Mouse (Mus musculus): Measurements from ENCODE around the gene Plekhh2. TPM values are rescaled to one million over a fixed set of nuclear protein-coding genes. Genes with fewer than 3 reads are reported as not detected.

Plekhh2 gene
- total and polyA plus RNA-seq, 3 experiments: 0.04 TPM; not detected in 2

- DNase-seq (ENCODE audit: low read depth, low spot score): no peak
- H3K27ac ChIP-seq (ENCODE audit: control insufficient read depth, low read depth, low read length): no peak overlapping the region
- no peaks in the 10 kb centered on the region for H3K4me1 ChIP-seq (ENCODE audit: control insufficient read depth in 1 of 2, insufficient read depth in 2 of 2, low read length in 2 of 2)
- 0 out of 4 replicates have a peak, but pooled peaks cover 0 to 2% of the 10 kb centered on the region in 2 experiments for H3K27me3 ChIP-seq (ENCODE audit: control insufficient read depth in 1 of 2, insufficient read depth in 2 of 2, low read length in 2 of 2)
- H3K79me2 ChIP-seq (ENCODE audit: control insufficient read depth, insufficient read depth, low read length, poor library complexity): no peaks in the 10 kb centered on the region
- no peaks in the 10 kb centered on the region for H3K9me3 ChIP-seq (replicated peaks; ENCODE audit: insufficient read depth, low read length)
- no peaks in the 10 kb centered on the region for H3K36me3 ChIP-seq (ENCODE audit: control insufficient read depth in 1 of 2, insufficient read depth in 2 of 2, low read length in 2 of 2)
- H3K9ac ChIP-seq (ENCODE audit: control insufficient read depth, low read depth, low read length, poor library complexity, severe bottlenecking): no peak overlapping the region
- H3K4me3 ChIP-seq (ENCODE audit: control insufficient read depth in 1 of 2, insufficient read depth in 1 of 2, low read depth in 2 of 2, low read length in 2 of 2): no peak overlapping the region
- TF ChIP-seq TAL1 (IDR thresholded peaks at IDR 0.05; ENCODE audit: low read length): no peak
- TF ChIP-seq ZC3H11A (IDR thresholded peaks at IDR 0.05; ENCODE audit: low read depth, low read length): no peak
- TF ChIP-seq CTCF (IDR thresholded peaks at IDR 0.05 in 2 of 3, conservative IDR thresholded peaks at IDR 0.05 in 1 of 3; ENCODE audit: control insufficient read depth in 1 of 3, insufficient read depth in 1 of 3, low read depth in 2 of 3, low read length in 3 of 3, poor library complexity in 1 of 3, severe bottlenecking in 1 of 3): no peak
- no peak for TF ChIP-seq MAX (IDR thresholded peaks at IDR 0.05; ENCODE audit: low read length)
- TF ChIP-seq ETS1 (IDR thresholded peaks at IDR 0.05; ENCODE audit: low read depth, low read length): no peak
- no peak for TF ChIP-seq MYC (IDR thresholded peaks at IDR 0.05; ENCODE audit: low read depth, low read length)
- no peak for TF ChIP-seq EP300 (IDR thresholded peaks at IDR 0.05; ENCODE audit: low read depth in 1 of 2, low read length in 2 of 2)
- TF ChIP-seq GATA1 (IDR thresholded peaks at IDR 0.05; ENCODE audit: low read depth, low read length): no peak
- TF ChIP-seq MYB (IDR thresholded peaks at IDR 0.05; ENCODE audit: low read depth, low read length): no peak
- no peak for TF ChIP-seq GABPA (IDR thresholded peaks at IDR 0.05; ENCODE audit: low read depth, low read length)
- TF ChIP-seq JUND (IDR thresholded peaks at IDR 0.05; ENCODE audit: low read depth, low read length): no peak
- no peak for TF ChIP-seq MEF2A (IDR thresholded peaks at IDR 0.05; ENCODE audit: extremely low read depth, insufficient replicate concordance, low read depth, low read length, poor library complexity, severe bottlenecking)
- no peak for TF ChIP-seq E2F4 (IDR thresholded peaks at IDR 0.05; ENCODE audit: borderline replicate concordance, low read depth, low read length)
- no peak for TF ChIP-seq KAT2A (conservative IDR thresholded peaks at IDR 0.05; ENCODE audit: low read depth, low read length)
These were observed 62.2 kb downstream of the Plekhh2 start for GRCm38 (mm10) chr17:84573940-84574339.

DNA sequence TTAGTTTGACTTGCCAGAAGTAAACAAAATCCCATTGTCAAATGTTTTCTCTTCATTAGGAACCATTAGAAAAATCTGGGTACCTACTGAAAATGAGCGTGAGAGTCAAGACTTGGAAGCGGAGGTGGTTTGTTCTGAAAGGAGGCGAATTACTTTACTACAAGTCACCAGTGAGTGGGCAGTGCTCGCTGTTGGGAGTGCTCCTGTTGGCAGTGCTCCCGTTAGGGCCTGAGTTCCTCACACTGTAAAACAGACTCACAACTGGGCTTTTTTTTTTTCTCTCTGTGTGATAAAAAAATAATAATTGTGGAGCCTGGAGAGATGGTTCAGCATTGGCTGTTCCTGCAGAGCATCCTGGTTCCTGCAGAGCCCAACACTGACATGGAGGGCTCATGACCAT, 63.4 kb downstream of the Plekhh2 start:
- Histone ChIP-seq H3K36me3 (ENCODE audit: control insufficient read depth in 1 of 2, insufficient read depth in 2 of 2, low read length in 2 of 2) (no peaks in the 10 kb centered on the region), H3K27ac (ENCODE audit: control insufficient read depth, low read depth, low read length) (no peak overlapping the region), H3K9me3 (replicated peaks; ENCODE audit: insufficient read depth, low read length) (no peaks in the 10 kb centered on the region), H3K27me3 (ENCODE audit: control insufficient read depth in 1 of 2, insufficient read depth in 2 of 2, low read length in 2 of 2) (peaks cover 0 to 3% of the 10 kb centered on the region in 2 experiments; a peak in 2 of 4 replicates), H3K4me3 (ENCODE audit: control insufficient read depth in 1 of 2, insufficient read depth in 1 of 2, low read depth in 2 of 2, low read length in 2 of 2) (no peak overlapping the region), H3K4me1 (ENCODE audit: control insufficient read depth in 1 of 2, insufficient read depth in 2 of 2, low read length in 2 of 2) (no peaks in the 10 kb centered on the region), H3K9ac (ENCODE audit: control insufficient read depth, low read depth, low read length, poor library complexity, severe bottlenecking) (no peak overlapping the region), H3K79me2 (ENCODE audit: control insufficient read depth, insufficient read depth, low read length, poor library complexity) (no peaks in the 10 kb centered on the region)
- DNase-seq (ENCODE audit: low read depth, low spot score): no peak
- TF ChIP-seq CHD1 (IDR thresholded peaks at IDR 0.05; ENCODE audit: low read depth, low read length): no peak
- TF ChIP-seq HCFC1 (IDR thresholded peaks at IDR 0.05; ENCODE audit: low read depth, low read length): no peak
- TF ChIP-seq SIN3A (IDR thresholded peaks at IDR 0.05; ENCODE audit: low read length): no peak
- TF ChIP-seq MAX (IDR thresholded peaks at IDR 0.05; ENCODE audit: low read length): no peak
- no peak for TF ChIP-seq CHD2 (IDR thresholded peaks at IDR 0.05; ENCODE audit: low read length)
- TF ChIP-seq RCOR1 (IDR thresholded peaks at IDR 0.05; ENCODE audit: low read depth, low read length): no peak
- no peak for TF ChIP-seq MYB (IDR thresholded peaks at IDR 0.05; ENCODE audit: low read depth, low read length)
- TF ChIP-seq BHLHE40 (IDR thresholded peaks at IDR 0.05; ENCODE audit: borderline replicate concordance, low read depth, low read length): no peak

Measured in MEL (cell line).